Mouse (Mus musculus) stomach, postnatal 0 days (tissue): ENCODE measurements around the gene Rasgrp2.

Experiments used
- CTCF ChIP-seq: IDR thresholded peaks from 2 replicates; pipeline ENCODE4 v1.5.1; 2016; ENCODE audit warnings: antibody characterized with exemption, low read depth, mild to moderate bottlenecking, moderate library complexity
- EP300 ChIP-seq: optimal IDR thresholded peaks from 2 replicates; pipeline ENCODE3; 2016; ENCODE audit warnings: antibody characterized with exemption

GRCm38 (mm10) chr19:6452672-6453310 is 53.7 kb downstream of the Rasgrp2 start:
- TF ChIP-seq CTCF (no peak), EP300 (no peak)
